Mouse (Mus musculus) 3T3-L1 (cell line): ENCODE measurements at regions not wholly inside any gene's neighbourhood (a gene's known extent, or its start where the extent isn't known, plus 50 kb on each side); places are given as distances from the start of the nearest gene placed in this dataset.
A peak's percentile ranks its signal among the peaks of the same experiment; 100 is the strongest.
"Not testable (repeated sequence)": the region's sequence is repeated elsewhere in the genome, so short reads cannot be mapped to it uniquely, and the experiment has no call there.

Experiments used
- DNase-seq: peaks from one replicate; pipeline ENCODE4 v3.0.0-alpha.2; 2015; ENCODE audit warnings: low read depth, low spot score

DNA sequence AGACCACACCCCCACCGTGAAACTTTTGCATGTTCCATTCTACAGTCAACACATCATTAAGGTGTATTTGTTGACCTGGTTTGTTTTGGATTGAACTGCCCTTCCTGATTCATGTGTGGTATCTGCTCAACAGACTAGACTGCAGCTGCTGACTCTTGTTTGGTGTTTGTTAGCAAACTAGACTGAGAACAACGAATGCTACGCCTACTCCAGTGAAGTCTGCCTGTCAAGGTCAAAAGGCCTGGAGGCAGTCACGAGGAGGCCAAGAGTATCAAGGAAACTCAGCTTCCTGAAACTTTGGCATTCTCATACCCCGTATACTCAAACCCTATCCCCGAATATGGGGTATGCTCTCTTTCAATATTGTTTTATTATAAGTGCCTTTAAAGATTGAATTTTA lies 194.2 kb upstream of the Spin1 start:
- DNase-seq = not testable (repeated sequence)

DNA sequence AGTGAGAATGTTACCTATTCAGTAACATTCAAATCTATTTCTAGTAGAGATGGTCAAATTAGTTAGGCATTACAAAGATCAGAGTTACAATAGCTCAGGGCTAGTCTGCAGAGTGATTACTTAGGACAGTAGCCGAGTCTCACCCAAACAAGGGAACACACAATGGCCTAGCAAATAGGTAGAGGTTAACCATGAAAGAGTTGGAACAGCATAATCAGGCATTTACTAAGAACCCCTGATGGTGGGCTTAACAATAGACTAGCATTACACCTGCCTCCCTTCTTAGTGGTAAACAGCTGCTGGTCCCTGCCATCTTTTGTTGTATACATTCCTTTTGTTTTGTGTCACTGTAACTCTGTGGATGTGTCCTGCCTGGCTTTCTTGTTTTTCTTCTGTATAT lies 193.8 kb upstream of the Spin1 start:
- DNase-seq = no peak

DNA sequence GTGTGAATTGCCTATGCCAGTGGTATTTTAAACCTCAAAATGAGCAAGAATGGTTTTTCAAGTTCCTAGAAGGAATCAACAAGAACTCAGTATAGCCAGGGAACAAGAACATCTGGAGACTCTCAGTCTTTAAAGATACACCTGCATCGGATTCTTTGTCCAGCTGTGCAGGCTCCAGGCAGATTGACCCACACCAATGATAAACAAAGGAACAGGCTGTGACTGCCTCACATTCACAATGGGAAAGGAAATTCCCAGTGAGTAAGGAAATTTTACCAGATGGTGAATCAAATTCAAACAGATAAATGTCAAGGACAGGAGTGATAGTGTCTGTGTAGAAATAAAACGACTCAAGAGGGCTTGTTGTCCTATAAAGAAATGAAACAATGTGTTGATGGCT lies 187.9 kb upstream of the Spin1 start:
- not testable (repeated sequence) for DNase-seq

DNA sequence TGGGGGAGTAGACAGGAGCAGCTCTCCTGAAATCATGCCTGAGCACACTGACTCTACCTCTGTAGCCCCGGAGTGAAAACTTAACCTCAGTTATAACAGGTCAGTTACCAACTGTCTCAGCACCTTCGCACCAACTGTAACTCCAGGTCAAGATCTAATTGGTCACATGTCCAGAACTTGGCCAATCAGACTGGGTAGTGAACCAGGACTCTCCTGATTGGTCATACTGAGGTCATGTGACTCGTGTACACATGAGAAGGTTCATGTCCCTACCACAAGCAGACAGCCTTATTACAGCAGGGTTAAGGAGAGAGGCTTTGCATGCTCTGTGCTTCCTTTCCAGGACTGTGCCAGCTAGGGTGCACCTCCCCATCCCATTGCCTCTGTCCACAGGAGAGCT lies 166.7 kb upstream of the Spin1 start:
- DNase-seq = not testable (repeated sequence)

DNA sequence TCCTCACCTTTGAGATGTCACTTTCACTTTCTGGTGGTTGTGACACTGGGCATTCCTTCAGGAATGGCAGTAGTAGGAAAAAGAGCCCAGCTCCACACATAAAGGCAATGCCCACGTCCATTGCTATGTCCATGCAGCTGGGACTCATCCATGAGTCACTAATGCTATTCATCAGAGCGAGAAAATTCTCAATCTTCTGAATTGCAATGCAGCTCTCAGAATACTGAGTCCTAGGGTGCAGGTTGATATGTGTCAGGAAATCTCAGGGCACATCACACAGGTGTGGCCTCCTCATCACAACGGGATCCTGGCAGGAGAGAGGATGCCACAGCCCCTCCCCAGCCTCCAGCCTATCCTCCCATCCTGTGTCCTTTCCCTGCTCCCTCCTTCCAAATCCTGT lies 158.1 kb upstream of the Spin1 start:
- no peak for DNase-seq

DNA sequence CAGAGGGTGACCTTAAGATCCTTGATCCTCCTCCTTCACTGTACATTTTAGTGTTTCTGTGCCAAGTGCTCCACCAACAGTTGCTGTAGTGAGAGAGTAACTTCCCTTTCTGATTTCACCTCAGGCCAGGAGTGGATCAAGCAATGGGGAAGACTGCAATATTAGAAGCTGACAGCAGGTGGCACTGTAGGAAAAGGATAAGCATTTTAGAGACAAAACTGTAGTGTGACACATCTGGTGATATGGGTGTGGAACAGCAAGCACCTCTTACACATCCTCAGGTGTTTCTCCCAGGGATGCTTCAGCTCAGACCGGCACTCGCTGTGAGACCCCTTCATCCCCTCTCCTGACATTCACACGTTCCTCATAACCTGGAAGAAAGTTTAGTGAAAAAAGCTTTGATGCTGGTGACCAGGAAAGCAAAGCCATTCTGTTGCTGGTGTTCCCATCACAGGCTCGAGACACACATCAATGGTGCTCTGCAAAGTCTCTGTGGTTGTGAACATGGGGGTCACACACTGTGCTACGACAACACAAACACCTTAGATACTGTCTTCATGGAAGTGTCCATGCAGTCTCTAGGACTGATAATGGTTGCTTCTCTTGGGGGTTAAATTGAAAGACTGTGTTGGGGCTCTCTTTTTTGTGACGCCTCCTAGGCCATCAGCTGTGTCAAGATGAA lies 151.0 kb upstream of the Spin1 start:
- peak; percentile 87 for DNase-seq

DNA sequence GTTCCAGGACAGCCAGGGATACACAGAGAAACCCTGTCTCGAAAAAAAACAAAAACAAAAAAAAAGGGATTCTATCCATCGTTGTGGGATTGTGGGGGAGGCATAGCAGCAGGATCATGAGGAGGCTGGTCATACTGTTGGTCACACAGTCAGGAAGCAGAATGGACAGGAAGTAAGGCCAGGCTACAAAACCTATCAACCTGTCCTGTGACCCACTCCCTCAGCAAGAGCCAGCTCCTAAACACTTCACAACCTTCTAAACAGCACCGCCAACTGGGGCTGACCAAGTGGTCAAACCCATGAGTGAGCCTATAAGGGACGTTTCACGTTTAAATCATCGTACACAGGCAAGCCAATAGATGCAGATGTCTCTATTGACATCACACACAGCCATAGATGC lies 146.0 kb upstream of the Spin1 start:
- no peak for DNase-seq

DNA sequence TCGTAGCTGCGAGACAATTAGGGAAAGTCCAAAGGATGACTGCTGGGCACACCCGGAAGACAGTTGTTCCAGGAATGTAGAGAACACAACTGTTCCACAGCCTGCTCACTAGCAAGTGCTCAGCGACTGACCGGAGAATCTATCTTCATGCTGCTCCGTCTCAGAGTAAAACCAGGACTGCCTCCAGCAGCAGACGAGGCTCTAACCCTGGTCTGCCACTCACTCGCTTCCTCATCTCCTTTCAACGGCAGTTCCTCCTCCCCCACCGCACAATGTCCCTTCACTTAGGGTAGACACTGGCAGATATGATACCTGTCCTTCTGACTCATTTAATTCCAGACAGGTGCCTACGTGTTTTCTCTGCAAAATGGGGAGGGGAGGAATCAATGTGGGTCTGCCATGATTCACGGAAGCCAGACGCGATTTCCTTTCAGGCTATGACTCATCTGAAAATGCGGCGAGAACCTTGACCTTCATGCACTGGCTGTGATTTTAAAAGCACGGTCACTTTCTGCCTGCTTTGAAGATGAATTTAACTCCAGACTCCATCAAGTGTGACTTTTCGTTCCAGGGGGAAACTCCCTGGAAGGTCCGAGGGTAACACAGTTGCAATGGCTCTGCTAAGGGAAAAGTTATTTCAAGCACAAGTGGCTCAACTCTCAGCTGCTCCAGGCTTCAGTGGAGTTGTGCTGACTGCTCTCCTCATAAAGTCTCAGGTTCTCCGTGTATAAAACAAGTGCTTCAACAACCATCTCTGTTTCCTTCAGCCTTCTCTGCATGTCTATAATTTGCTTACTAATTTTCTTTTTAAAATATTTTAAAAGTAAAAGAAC lies 142.4 kb upstream of the Spin1 start:
- DNase-seq = peak; percentile 5

DNA sequence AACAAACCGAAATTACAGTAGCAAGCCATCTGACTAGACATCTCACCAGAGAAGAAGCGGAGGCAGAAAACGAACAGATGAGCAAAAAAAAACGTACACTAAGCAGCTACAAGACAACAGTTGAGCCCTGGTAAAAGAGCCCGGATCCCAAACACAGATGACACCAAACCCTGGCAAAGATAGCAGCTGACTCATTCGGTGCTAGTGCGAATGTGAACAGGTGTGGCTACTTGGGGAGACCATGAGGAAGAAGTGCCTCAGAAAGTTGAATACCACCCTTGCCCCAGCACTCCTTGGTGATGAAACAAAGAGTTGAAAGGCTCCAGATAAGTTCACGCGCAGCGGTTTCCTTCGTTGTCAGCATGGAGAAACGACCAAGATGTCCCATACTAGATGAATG lies 139.8 kb upstream of the Spin1 start:
- no peak for DNase-seq

DNA sequence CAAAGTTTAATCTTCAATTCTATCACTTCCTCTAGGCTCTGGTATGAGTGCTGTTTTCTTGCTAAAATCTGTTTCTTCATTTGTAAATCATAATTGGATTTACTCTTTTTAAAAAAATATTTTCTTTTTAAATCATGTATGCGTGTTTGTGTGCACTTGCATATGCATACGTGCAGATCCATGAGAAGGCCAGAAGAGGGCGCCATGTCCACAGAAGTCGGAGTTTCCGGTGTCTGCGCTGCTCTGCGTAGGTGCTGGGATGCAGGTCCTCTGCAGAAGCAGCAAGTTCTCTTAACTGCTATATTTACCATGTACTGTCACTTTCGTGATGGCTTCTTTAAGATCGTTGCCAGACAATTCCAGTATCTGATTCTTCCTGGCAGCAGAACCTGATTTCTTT lies 136.6 kb upstream of the Spin1 start:
- no peak for DNase-seq

DNA sequence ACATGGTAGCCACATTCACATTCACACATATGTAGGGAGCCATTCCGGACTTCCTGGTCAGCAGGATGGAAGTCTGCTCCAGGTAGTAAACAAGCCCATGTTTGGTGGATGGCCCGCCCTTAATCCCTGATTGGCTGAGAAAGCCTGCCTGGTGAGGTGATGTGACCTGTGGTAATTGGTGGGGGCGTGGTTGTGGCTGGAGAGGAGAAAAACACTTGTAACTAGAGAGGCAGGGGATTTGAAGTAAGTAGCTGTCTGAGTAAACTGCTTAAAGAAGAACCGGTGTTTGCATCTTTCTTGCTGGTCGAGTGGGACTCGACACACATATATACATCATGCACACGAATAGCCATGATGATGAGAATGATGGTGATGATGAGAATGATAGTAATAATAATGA lies 135.6 kb upstream of the Spin1 start:
- not testable (repeated sequence) for DNase-seq

DNA sequence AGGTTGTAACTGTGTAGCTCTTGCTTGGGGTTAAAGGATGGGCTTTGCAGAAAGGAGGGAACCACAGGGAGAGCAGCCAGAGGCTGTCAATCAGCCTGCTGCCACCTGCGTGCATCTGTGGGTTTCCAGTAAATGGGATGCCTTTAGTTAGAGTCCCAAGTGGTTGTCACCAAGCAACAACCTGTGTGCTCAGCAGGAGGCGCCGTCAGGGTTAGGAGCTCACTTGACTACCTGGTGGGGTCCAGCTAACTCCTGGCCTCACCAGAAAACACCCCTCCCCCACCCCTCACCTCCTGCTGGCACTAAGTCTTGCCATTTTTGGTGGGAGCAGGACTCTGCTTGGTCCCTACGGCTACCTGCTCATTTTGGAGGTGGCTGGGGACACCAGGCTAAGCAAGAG lies 135.0 kb upstream of the Spin1 start:
- no peak for DNase-seq

DNA sequence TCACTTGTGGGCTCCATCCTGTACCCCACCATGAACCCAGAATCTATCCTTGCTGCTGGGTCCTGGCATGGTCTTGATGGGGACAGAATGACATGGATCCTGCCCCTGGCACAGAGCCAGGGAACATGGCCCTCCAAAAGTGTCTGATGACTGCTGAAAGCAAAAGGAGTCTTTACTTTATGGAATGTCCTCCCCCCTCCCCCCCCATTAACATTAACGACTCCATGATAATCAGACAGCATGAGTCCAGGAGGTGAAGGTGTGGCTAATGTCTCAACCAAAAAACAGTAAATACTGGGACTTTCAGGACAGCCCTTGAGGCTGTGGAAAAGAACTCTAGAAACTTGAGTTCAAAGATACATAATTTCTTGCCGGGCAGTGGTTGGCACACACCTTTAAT lies 133.9 kb upstream of the Spin1 start:
- no peak for DNase-seq

DNA sequence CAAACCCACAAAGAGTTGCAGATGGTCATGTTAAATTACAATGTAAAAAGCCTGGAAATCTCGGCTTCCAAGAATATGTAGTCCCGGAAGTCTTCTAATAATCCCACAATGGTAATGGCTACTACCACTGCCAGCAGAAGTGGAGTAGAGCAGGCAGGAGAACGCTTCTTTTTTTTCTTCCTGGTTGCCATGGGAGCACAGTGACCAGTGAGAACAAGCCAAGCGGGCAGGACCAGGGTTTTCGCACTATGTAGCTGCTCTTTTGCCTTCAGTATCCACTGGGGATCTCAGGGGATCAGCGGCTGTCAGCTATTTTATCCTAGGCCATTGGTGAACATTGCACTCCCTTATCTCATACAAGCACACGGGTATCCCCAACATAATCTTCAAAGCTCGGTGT lies 127.3 kb upstream of the Spin1 start:
- no peak for DNase-seq

DNA sequence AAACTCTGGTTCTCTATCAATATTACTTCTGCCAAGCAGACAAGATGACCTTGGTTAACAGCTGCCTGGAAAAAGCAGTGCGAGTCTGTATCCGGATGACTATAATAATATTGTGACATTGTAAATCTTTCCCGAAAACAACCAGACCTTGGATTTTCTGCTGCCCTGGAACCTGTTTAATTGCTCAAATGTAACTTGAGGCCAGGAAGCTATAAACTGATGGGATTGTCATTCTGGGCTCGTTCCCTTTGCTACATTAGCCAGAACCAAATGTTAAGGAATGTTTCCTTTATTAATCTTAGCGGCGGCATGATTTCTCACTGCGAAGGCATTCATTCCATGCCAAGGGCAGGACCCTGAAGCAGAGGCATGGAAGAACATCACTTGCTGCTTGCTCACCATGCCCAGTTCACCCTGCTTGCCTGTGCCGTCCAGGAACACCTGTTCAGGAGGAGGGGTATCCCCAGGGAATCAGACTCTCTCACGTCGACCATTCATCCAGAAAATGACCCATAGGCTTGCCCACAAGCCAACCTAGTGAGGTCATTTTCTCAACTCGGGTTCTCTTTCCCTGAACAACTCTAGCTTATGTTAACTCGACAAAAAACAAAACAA lies 125.3 kb upstream of the Spin1 start:
- no peak for DNase-seq

DNA sequence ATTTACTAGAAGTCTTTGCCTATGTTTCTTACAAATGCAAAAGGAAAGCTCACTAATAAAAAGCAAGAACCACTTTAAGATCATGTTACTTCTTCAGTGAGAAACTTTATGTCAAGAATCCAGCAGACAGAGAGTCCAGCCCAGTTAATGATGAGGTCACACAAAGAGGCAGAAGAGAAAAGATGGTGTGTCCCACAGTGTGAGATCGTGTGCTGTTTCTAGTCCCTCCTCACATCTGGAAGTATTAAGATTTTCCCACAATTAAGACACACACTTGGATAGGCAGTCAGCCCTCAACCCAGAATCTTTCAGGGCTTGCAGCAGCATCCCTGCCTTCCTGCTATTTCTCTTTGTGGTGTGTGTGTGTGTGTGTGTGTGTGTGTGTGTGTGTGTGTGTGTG lies 118.7 kb upstream of the Spin1 start:
- no peak for DNase-seq

DNA sequence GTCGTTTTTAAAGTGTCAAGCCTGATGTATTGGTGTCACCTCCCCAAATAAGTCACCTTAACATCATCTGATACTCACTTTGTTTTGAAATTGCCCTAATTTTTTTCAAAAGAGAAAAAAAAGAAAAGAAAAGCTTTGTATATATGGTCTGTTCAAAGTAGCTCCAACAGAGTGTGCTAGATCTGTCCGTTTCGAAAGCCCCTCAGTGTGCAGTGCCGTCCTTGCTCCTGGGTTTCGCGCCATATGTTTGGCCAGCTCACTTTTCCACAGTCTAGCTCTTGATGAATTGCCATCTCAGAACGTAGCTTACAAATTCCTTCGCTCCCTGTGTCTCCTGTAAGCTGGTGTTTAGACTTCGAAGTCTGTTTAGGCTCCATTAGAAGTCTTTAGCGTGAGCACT lies 117.7 kb upstream of the Spin1 start:
- DNase-seq = no peak

DNA sequence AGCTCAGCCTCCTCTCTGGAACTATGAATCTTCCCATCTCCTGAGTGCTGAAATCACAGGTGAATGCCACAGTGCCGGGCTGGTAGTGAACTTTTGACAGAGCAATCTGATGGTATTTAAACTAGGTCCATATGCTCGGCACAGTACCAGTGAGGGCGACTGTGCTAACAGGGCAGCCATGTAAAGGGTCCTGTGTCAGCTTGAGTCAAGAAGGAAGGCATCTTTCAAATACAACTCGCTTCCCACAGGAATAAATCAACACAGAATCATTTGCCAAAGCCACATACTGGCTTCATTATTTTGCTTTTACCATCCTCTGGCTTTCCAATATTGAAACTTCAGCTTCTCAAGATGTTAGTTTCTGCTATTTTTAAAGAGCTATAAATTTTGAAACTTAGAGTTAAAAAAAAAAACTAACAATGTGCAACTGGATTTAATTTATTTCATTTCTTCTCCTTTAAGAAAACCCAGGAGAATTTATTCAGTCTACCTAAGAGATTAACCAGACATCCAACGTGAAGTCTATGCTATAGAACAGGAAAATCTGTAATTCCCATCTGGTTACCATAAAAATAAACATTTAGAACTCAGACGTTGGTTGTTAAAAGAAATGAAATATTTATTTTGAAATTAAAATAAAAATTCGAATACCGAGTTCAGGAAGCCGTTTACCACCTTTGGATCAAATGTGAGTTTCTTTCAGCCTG lies 108.8 kb upstream of the Spin1 start:
- no peak for DNase-seq

DNA sequence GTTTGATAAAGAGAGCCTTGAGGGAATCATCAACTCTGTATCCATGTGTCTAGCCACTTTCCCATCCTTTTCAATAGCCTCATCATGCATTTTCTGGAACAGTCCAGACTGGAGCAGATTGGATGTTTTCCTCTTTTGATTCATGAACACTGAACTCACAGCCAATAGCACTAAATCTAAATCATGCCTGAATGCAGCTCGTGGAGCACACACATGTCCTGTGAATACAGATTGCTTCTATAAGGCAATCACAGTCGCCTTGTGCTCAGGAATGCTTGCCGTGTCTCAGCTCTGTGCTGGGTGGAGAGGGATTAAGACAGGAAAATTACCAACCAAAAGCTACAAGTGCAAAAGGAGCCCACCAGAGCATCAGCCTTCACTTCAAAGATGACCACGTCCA lies 100.9 kb upstream of the Spin1 start:
- DNase-seq = no peak

DNA sequence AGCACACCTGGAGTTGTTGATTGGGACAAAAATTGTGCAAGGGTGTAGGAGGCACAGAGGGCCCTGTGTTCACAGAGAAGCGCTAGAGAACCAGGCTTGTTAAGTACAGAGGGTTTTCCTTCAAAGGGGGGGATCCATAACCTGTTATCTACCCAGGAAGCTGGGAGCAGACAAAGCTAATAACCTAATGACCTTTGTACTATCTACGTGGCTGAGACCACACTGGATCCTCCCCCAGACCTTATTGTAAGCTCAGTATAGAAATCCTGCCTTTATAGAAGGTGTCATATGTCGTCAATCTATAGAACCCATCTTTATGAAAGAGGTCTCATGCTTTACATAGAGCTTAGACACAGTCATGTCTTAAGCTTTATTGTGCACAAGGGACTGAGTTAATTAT lies 95.9 kb upstream of the Spin1 start:
- DNase-seq = no peak

DNA sequence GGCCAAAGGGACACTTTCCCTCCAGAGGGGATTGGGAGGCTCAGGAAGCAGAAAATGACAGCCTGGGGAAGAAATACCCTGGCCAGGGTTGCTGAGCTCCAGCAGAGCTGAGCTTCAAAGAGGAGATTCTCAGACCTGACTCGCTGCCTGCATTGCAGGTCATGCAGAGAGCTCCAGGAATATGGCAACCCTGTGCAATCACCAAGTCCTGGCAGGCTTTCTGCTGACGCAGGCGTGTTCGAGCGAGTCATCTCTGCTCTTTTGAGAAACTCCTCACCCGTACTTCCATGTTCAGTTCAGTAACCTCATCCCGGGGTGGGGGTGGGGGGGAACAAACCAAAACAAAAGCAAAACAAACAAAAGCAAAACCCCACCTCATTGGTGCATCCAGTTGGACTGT lies 89.9 kb upstream of the Spin1 start:
- DNase-seq = peak; percentile 5

DNA sequence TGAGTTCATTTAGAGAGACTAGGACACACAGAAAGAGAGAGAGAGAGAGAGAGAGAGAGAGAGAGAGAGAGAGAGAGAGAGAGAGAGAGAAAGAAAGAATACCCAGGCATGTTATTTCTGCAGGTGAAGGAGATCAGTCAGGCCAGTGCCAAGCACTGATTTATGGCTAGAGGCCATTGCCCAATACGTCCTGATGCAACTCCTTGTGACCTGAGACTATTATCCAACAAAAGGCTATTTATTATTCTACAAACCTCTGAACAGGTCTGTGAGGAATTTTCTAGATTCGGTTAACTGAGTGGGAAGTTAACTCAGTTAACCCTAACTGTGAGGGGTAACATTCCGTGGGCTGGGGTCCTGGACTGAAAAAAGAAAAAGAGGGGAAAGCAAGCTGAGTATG lies 84.5 kb upstream of the Spin1 start:
- DNase-seq = no peak
